Mouse (Mus musculus) liver, adult 2 months (tissue): Measurements from ENCODE around the gene Cdc14a. TPM values are rescaled to one million over a fixed set of nuclear protein-coding genes. Genes with fewer than 3 reads are reported as not detected.

Experiments used
- DNase-seq: peaks from one replicate; pipeline ENCODE4 v3.0.0-alpha.2; 2011; ENCODE audit warnings: low read depth, low spot score; ENCODE audit errors: extremely low read depth
- H3K27ac ChIP-seq: fragments of 200-500 bp; replicated peaks from 2 replicates; pipeline ENCODE4 v1.5.1; 2012; ENCODE audit warnings: low read depth, mild to moderate bottlenecking, control low read depth, inconsistent platforms, low read length; ENCODE audit not compliant: insufficient read depth
- H3K27me3 ChIP-seq: fragments of 200-500 bp; 2 replicates; pipeline ENCODE4 v1.6.1; 2012; ENCODE audit warnings: mild to moderate bottlenecking, moderate library complexity, low read length, inconsistent platforms; ENCODE audit not compliant: control insufficient read depth, insufficient read depth
- H3K36me3 ChIP-seq: fragments of 200-500 bp; 2 replicates; pipeline ENCODE4 v1.6.1; 2012; ENCODE audit warnings: low read length, inconsistent platforms; ENCODE audit not compliant: control insufficient read depth, insufficient read depth
- H3K4me1 ChIP-seq: fragments of 200-500 bp; 2 replicates; pipeline ENCODE4 v1.6.1; 2011; ENCODE audit warnings: low read length; ENCODE audit not compliant: control insufficient read depth, insufficient read depth
- H3K4me3 ChIP-seq: fragments of 200-500 bp; 2 replicates; pipeline ENCODE4 v1.5.1; 2011; ENCODE audit warnings: low read depth, mild to moderate bottlenecking, control low read depth, low read length, moderate library complexity; ENCODE audit not compliant: insufficient read depth
- H3K79me2 ChIP-seq: fragments of 200-500 bp; 2 replicates; pipeline ENCODE4 v1.6.1; 2012; ENCODE audit warnings: inconsistent platforms, mild to moderate bottlenecking, low read length, moderate library complexity; ENCODE audit not compliant: control insufficient read depth, insufficient read depth
- H3K9ac ChIP-seq: fragments of 200-500 bp; 2 replicates; pipeline ENCODE4 v1.6.1; 2012; ENCODE audit warnings: low read depth, mild to moderate bottlenecking, control low read depth, inconsistent platforms, low read length
- CTCF ChIP-seq: fragments of 200-500 bp; IDR thresholded peaks from 2 replicates; pipeline ENCODE4 v1.5.1; 2011; ENCODE audit warnings: low read depth, low read length, control low read depth
- POLR2A ChIP-seq: fragments of 200-500 bp; IDR thresholded peaks from 2 replicates; pipeline ENCODE4 v1.6.1; 2011; ENCODE audit warnings: low read length, control low read depth; ENCODE audit not compliant: insufficient read depth; ENCODE audit errors: extremely low read depth
- WGBS: fragments of 180-500 bp; shearing (Covaris S2); methylation state at CpG from one replicate; pipeline ENCODE4 v1.1.7; 2018; 5-methylcytosine and 5-hydroxymethylcytosine counted together
- polyA plus RNA-seq: library from polyadenylated mRNA; depleted of rRNA; stranded (reverse); fragments of >200 nt; gene quantifications from 2 replicates; pipeline ENCODE4 v1.2.3, GENCODE M21; 2012; rRNA removed
- total RNA-seq: library from RNA; depleted of rRNA; stranded (reverse); fragments of >200 nt; gene quantifications from 2 replicates; pipeline ENCODE4 v1.2.3, GENCODE M21; 2014; rRNA removed

The Cdc14a gene
- total and polyA plus RNA-seq, 2 experiments, result 0.50 to 1.1 TPM

DNA sequence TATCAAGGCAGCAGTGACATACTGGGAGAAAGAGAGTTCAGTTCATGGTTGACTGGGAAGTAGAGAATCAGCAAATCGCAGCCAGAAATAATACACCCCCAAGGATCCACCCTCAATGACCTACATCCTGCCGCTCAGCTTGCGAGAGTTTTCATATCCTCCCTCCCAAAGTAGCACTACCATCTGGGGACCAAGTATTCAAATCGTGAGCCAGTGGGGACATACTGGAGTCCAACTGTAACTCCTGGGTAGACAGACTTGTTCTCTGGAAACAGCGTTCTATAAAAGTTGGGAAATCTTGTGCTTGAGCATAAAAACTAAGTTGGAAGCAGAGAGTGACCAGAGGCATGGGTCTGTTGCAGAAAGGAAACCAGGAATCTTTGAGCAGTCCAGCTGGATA lies 191.1 kb downstream of the Cdc14a start:
- Histone ChIP-seq H3K9ac (no peak overlapping the region), H3K27me3 (no peaks in the 10 kb centered on the region), H3K79me2 (no peaks in the 10 kb centered on the region), H3K36me3 (no peaks in the 10 kb centered on the region), H3K27ac (no peak overlapping the region), H3K4me3 (no peak overlapping the region), H3K4me1 (peaks cover 6% of the 10 kb centered on the region; the same call in 1 of the 2 replicates)
- 88% methylated on average over 5 of the region's 5 CpGs for WGBS
- DNase-seq, result no peak
- TF ChIP-seq CTCF (no peak), POLR2A (no peak)

DNA sequence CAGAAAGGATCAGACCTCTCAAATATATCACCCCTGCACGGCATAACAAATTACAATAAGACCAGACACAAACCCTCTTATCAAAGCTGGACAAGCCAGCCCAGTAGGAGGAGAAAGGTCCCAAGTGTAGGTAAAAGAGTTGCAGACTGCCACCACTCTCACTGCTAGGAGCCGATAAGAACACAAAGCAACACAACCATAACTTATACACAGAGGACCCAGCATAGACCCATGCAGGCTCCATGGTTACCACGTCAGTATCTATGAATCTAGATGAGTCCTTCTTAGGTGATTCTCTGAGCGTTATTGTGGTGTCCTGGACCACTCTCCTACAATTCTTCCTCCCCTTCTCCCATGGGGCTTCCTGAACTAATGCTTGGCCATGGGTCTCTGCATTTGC lies 194.5 kb downstream of the Cdc14a start:
- no peak for TF ChIP-seq POLR2A
- no peak for TF ChIP-seq CTCF
- Histone ChIP-seq H3K27me3 (no peaks in the 10 kb centered on the region), H3K27ac (no peak overlapping the region), H3K79me2 (no peaks in the 10 kb centered on the region), H3K4me1 (no peaks in the 10 kb centered on the region), H3K9ac (no peak overlapping the region), H3K36me3 (no peaks in the 10 kb centered on the region), H3K4me3 (no peak overlapping the region)
- no peak for DNase-seq
- 94% methylated on average over 4 of the region's 4 CpGs for WGBS

DNA sequence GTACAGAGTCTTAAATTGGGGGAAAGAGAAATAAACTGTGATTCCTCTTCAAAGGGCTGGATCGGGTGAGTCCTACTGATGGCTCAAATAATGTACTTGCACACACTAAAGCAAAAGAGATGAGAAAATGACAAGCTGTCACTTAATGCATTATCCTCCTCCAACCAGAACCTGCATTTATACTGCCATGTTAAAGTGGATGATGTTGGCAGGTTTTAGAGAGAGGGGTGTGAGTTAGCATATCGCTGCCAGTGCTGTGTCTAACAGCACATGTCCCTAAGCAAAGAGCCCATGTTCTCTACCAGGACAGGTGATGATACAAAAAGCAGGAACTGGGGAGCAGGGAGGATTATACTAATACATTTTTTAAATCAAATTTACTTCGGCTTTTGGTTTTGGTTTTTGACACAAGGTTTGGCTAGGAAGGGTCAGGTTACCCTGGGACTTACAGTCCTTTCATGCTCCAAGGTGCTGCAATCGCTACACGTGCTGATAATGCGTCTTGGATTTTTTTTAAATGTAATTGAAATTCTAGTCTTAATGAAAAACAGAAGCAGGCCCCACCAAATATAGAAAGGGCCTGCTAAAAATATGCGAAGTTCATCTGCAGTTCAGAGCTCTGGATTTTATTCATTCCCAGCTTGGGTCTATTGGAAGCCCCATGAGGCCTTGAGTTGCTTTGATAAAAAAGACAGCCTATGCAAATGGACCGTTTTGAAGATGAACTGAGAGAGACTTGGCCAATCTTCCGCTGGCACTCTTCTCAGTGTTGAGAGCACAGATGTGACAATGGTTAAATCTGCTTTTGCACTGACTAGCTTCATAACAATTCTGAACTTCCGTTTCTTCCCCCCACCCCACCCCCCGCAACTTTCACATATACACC lies 195.2 kb downstream of the Cdc14a start:
- Histone ChIP-seq H3K9ac (no peak overlapping the region), H3K36me3 (no peaks in the 10 kb centered on the region), H3K79me2 (no peaks in the 10 kb centered on the region), H3K4me1 (no peaks in the 10 kb centered on the region), H3K27ac (no peak overlapping the region), H3K27me3 (no peaks in the 10 kb centered on the region), H3K4me3 (no peak overlapping the region)
- 86% methylated on average over 11 of the region's 11 CpGs for WGBS
- no peak for TF ChIP-seq CTCF
- TF ChIP-seq POLR2A, result no peak
- no peak for DNase-seq

DNA sequence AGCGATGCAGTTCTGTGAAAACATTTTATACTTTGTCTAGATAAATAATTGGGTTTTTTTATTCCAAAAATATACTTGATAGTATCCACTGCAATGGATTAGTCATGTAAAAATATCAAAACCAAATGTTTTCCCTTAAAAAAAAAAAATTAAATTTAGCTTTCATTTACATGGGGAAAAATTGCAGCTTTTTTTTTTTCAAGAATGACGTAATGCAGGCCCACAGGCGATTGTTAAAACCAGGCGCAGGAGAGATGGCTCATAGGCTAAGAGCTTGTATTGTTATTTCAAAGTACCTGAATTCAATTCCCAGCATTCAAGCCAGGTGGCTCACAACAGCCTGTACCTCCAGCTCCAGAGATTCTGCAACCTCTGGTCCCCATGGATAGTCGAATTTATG lies 196.4 kb downstream of the Cdc14a start:
- Histone ChIP-seq H3K27ac (no peak overlapping the region), H3K36me3 (no peaks in the 10 kb centered on the region), H3K27me3 (no peaks in the 10 kb centered on the region), H3K79me2 (no peaks in the 10 kb centered on the region), H3K4me3 (no peak overlapping the region), H3K9ac (no peak overlapping the region), H3K4me1 (no peaks in the 10 kb centered on the region)
- TF ChIP-seq POLR2A (no peak), CTCF (no peak)
- WGBS, result 84% methylated on average over 5 of the region's 5 CpGs
- DNase-seq, result no peak

DNA sequence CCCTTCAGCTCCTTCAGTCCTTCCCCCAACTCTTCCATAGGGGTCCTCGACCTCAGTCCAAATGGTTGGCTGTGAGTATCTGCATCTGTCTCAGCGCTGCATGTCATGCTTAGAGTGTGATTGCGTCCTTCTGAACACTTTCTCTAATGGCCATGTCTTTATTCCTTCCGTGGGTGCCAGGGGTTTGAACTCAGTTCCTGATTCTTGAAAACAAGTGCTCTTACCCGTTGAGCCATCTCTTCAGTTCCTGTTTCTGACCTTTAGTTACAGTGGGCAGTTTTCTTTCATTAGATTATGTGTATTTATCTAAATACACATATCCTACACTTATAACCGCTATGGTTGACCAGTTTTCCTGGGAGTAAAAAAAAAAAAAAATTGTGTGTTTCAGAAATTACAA lies 196.9 kb downstream of the Cdc14a start:
- 93% methylated on average over 6 of the region's 6 CpGs for WGBS
- no peak overlapping the region for H3K4me3 ChIP-seq

More for the DNA sequence above, 196.9 kb downstream of the Cdc14a start:
- TF ChIP-seq POLR2A, result no peak
- no peak for TF ChIP-seq CTCF
- Histone ChIP-seq H3K36me3 (no peaks in the 10 kb centered on the region), H3K27me3 (no peaks in the 10 kb centered on the region), H3K9ac (no peak overlapping the region), H3K79me2 (no peaks in the 10 kb centered on the region), H3K4me1 (no peaks in the 10 kb centered on the region), H3K27ac (no peak overlapping the region)
- no peak for DNase-seq

Other genes starting within 250 kb of the Cdc14a start
- gene Gpr88, start 170.5 kb downstream of the Cdc14a start, total RNA-seq, result not detected in 2 replicates
- gene Gpr88, start 170.5 kb downstream of the Cdc14a start, polyA plus RNA-seq, result not detected in 2 replicates
- 10.3 and 10.8 TPM in 2 replicates for gene Rtca, start 84.2 kb upstream of the Cdc14a start, total RNA-seq
- gene Rtca, start 84.2 kb upstream of the Cdc14a start, polyA plus RNA-seq, result 9.7 and 11.5 TPM in 2 replicates
- 67.1 and 70.9 TPM in 2 replicates for gene Dbt, start 89.0 kb upstream of the Cdc14a start, total RNA-seq
- gene Dbt, start 89.0 kb upstream of the Cdc14a start, polyA plus RNA-seq, result 37.4 and 74.5 TPM in 2 replicates
- gene Lrrc39, start 138.9 kb upstream of the Cdc14a start, total RNA-seq, result 0.37 and 0.60 TPM in 2 replicates
- gene Lrrc39, start 138.9 kb upstream of the Cdc14a start, polyA plus RNA-seq, result 0.12 and 0.15 TPM in 2 replicates
- gene Sass6, start 170.9 kb upstream of the Cdc14a start, total RNA-seq, result 1.3 and 1.9 TPM in 2 replicates
- 0.28 and 0.34 TPM in 2 replicates for gene Sass6, start 170.9 kb upstream of the Cdc14a start, polyA plus RNA-seq
- 6.4 and 7.0 TPM in 2 replicates for gene Trmt13, start 190.6 kb upstream of the Cdc14a start, total RNA-seq
- gene Trmt13, start 190.6 kb upstream of the Cdc14a start, polyA plus RNA-seq, result 1.5 and 3.0 TPM in 2 replicates
- 34.4 and 35.6 TPM in 2 replicates for gene Mfsd14a, start 238.6 kb upstream of the Cdc14a start, total RNA-seq
- gene Mfsd14a, start 238.6 kb upstream of the Cdc14a start, polyA plus RNA-seq, result 14.3 and 14.5 TPM in 2 replicates